Mouse (Mus musculus) brain, embryonic 14.5 days (tissue): ENCODE results near the gene Keap1. TPM values are rescaled to one million over a fixed set of nuclear protein-coding genes. Genes with fewer than 3 reads are reported as not detected.
A peak's percentile ranks its signal among the peaks of the same experiment; 100 is the strongest.
"Not testable (repeated sequence)": the region's sequence is repeated elsewhere in the genome, so short reads cannot be mapped to it uniquely, and the experiment has no call there.

Experiments
- DNase-seq: peaks from one replicate; pipeline ENCODE4 v3.0.0-alpha.2; 2011; ENCODE audit warnings: low read depth
- CTCF ChIP-seq: fragments of 200-500 bp; IDR thresholded peaks from 2 replicates; pipeline ENCODE4 v1.5.1; 2012; ENCODE audit warnings: inconsistent platforms, mild to moderate bottlenecking, moderate library complexity, borderline replicate concordance; ENCODE audit not compliant: insufficient read depth, insufficient read length; ENCODE audit errors: extremely low read depth
- POLR2A ChIP-seq: fragments of 200-500 bp; IDR thresholded peaks from 2 replicates; pipeline ENCODE4 v1.6.1; 2012; ENCODE audit warnings: mild to moderate bottlenecking, inconsistent platforms, borderline replicate concordance; ENCODE audit not compliant: poor library complexity, insufficient read depth, insufficient read length, severe bottlenecking; ENCODE audit errors: extremely low read depth
- polyA plus RNA-seq: library from polyadenylated mRNA; depleted of rRNA; stranded (reverse); fragments of >200 nt; gene quantifications from 2 replicates; pipeline ENCODE4 v1.2.3, GENCODE M21; 2012

Keap1 gene
- polyA plus RNA-seq, 1 experiment: 58.7 TPM

GRCm38 (mm10) chr9:21274336-21274735, 35.2 kb upstream of the Keap1 start:
- TF ChIP-seq POLR2A: no peak
- TF ChIP-seq CTCF: no peak
- DNase-seq: no peak

GRCm38 (mm10) chr9:21273520-21274228, 34.5 kb upstream of the Keap1 start:
- TF ChIP-seq POLR2A (no peak), CTCF (no peak)
- DNase-seq: no peak

- TF ChIP-seq CTCF (no peak), POLR2A (no peak)
- no peak for DNase-seq
Observed at GRCm38 (mm10) chr9:21273094-21273493, 33.9 kb upstream of the Keap1 start.

GRCm38 (mm10) chr9:21272391-21272790, 33.2 kb upstream of the Keap1 start:
- no peak for TF ChIP-seq CTCF
- TF ChIP-seq POLR2A: no peak
- no peak for DNase-seq

GRCm38 (mm10) chr9:21269590-21269989, 30.4 kb upstream of the Keap1 start:
- not testable (repeated sequence) for DNase-seq

- DNase-seq: no peak
Observed at GRCm38 (mm10) chr9:21268305-21268704, 29.1 kb upstream of the Keap1 start.

GRCm38 (mm10) chr9:21266889-21267288, 27.7 kb upstream of the Keap1 start:
- DNase-seq: no peak
- TF ChIP-seq POLR2A: no peak
- no peak for TF ChIP-seq CTCF

More at GRCm38 (mm10) chr9:21268305-21268704, 29.1 kb upstream of the Keap1 start:
- TF ChIP-seq CTCF: no peak
- TF ChIP-seq POLR2A: no peak

- TF ChIP-seq POLR2A: no peak
- no peak for TF ChIP-seq CTCF
- no peak for DNase-seq
Observed at GRCm38 (mm10) chr9:21265611-21266010, 26.4 kb upstream of the Keap1 start.

GRCm38 (mm10) chr9:21265000-21265561, 25.9 kb upstream of the Keap1 start, which contains the start of gene Atg4d:
TSS of gene Atg4d (plus strand) at chr9:21265293.
- TF ChIP-seq POLR2A (peak; percentile 91; the same call in 1 of the 2 replicates), CTCF (no peak)
- DNase-seq: peak; percentile 99

GRCm38 (mm10) chr9:21264272-21264999, 25.3 kb upstream of the Keap1 start:
- TF ChIP-seq CTCF (no peak), POLR2A (no peak)
- no peak for DNase-seq

- no peak for DNase-seq
- TF ChIP-seq CTCF (no peak), POLR2A (no peak)
Observed at GRCm38 (mm10) chr9:21261831-21262230, 22.7 kb upstream of the Keap1 start.

- DNase-seq: no peak
- no peak for TF ChIP-seq POLR2A
- no peak for TF ChIP-seq CTCF
Observed at GRCm38 (mm10) chr9:21260491-21261040, 21.4 kb upstream of the Keap1 start.

GRCm38 (mm10) chr9:21256349-21256748, 17.2 kb upstream of the Keap1 start:
- not testable (repeated sequence) for DNase-seq
